Mouse (Mus musculus): ENCODE measurements at regions not wholly inside any gene's neighbourhood (a gene's known extent, or its start where the extent isn't known, plus 50 kb on each side); places are given as distances from the start of the nearest gene placed in this dataset.

GRCm38 (mm10) chr16:93392024-93392675, 211.7 kb downstream of the Setd4 start:
- TF ChIP-seq CTCF (conservative IDR thresholded peaks at IDR 0.05; ENCODE audit: insufficient read depth, insufficient read length, low read depth, low read length) (no peak), POLR2A (IDR thresholded peaks at IDR 0.05; ENCODE audit: low read depth, low read length) (no peak)

Measured in kidney, adult 2 months (tissue).